ENCODE assay signal across 1 mouse cellular context in genomic region chr5:64505835-64506600, GRCm38 (mm10).
TF ChIP-seq lines count a peak whose summit lies in the region.

No protein-coding gene starts in this region.

TF ChIP-seq in CH12.LX, 34 proteins besides CTCF, POLR2A, EP300 and RAD21 (continued from another document):
- no peak for TF ChIP-seq ETS1 (conservative IDR thresholded peaks at IDR 0.05; ENCODE audit: low read depth, low read length)
- TF ChIP-seq NELFE (IDR thresholded peaks at IDR 0.05; ENCODE audit: low read depth, low read length): no peak
- no peak for TF ChIP-seq GABPA (IDR thresholded peaks at IDR 0.05; ENCODE audit: insufficient replicate concordance, low read depth, low read length)
- no peak for TF ChIP-seq MAX (IDR thresholded peaks at IDR 0.05; ENCODE audit: low read length)
- no peak for TF ChIP-seq JUND (conservative IDR thresholded peaks at IDR 0.05; ENCODE audit: low read depth, low read length)
- TF ChIP-seq TBP (conservative IDR thresholded peaks at IDR 0.05; ENCODE audit: low read depth, low read length): no peak
- no peak for TF ChIP-seq KAT2A (IDR thresholded peaks at IDR 0.05; ENCODE audit: insufficient replicate concordance, low read length)
- peak; percentile 93 for TF ChIP-seq SMC3 (IDR thresholded peaks at IDR 0.05; ENCODE audit: low read depth, low read length)
- TF ChIP-seq USF1 (IDR thresholded peaks at IDR 0.05; ENCODE audit: low read depth, low read length): no peak
TF ChIP-seq in CH12.LX: peak in this region for 7.
